9 mouse cellular contexts compared by ENCODE assay signal in the genomic region with DNA sequence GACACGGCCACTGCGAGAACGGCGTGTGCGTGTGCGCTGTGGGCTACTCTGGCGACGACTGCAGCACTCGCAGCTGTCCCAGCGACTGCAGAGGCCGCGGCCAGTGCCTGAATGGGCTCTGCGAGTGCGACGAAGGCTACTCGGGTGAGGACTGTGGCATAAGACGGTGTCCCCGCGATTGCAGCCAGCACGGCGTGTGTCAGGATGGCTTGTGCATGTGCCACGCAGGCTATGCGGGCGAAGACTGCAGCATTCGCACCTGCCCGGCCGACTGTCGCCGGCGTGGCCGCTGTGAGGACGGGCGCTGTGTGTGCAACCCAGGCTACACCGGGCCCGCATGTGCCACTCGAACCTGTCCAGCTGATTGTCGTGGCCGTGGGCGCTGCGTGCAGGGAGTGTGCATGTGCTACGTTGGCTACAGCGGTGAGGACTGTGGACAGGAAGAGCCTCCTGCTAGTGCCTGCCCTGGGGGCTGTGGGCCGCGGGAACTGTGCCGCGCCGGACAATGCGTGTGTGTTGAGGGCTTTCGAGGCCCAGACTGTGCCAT. TPM values are rescaled to one million over a fixed set of nuclear protein-coding genes. Genes with fewer than 3 reads are reported as not detected.
DNase-seq lines count a peak whose midpoint lies in the region; ATAC-seq and TF ChIP-seq lines count a peak whose summit lies in the region.
"Had no signal": no experiment of that assay in that cellular context is flagged by ENCODE, and none has a peak within 500 bp of the region (broad histone marks: within the 10 kb centered on the region; RNA-seq: fewer than 3 reads in every experiment).

No protein-coding gene starts in this region.

- H3K4me3 ChIP-seq in lung, embryonic 15.5 days: peak overlapping the region; percentile 22
- peak overlapping the region; percentile 35 for H3K4me3 ChIP-seq in forebrain, embryonic 13.5 days
- peak overlapping the region; percentile 20 for H3K4me3 ChIP-seq in intestine, postnatal 0 days (ENCODE audit: low read depth, low read length)
- H3K4me3 ChIP-seq in neural tube, embryonic 15.5 days (replicated peaks): peak overlapping the region; percentile 40

- H3K4me1 ChIP-seq in lung, embryonic 15.5 days: peaks cover 26% of the 10 kb centered on the region
- peaks cover 15% of the 10 kb centered on the region for H3K4me1 ChIP-seq in forebrain, embryonic 13.5 days
- no peaks in the 10 kb centered on the region for H3K4me1 ChIP-seq in intestine, postnatal 0 days (replicated peaks; ENCODE audit: control insufficient read depth, insufficient read depth, low read length)
- peaks cover 19% of the 10 kb centered on the region for H3K4me1 ChIP-seq in neural tube, embryonic 15.5 days

- H3K4me2 ChIP-seq in lung, embryonic 15.5 days: peak overlapping the region; percentile 52
- H3K4me2 ChIP-seq in forebrain, embryonic 13.5 days: peak overlapping the region; percentile 63
- peak overlapping the region; percentile 41; the same call in 1 of the 2 replicates for H3K4me2 ChIP-seq in intestine, postnatal 0 days (replicated peaks; ENCODE audit: low read depth)
- H3K4me2 ChIP-seq in neural tube, embryonic 15.5 days: peak overlapping the region; percentile 70

- no peak overlapping the region for H3K27ac ChIP-seq in lung, embryonic 15.5 days
- H3K27ac ChIP-seq in forebrain, embryonic 13.5 days: no peak overlapping the region
- H3K27ac ChIP-seq in intestine, postnatal 0 days (ENCODE audit: low read depth, low read length): no peak overlapping the region
- H3K27ac ChIP-seq in neural tube, embryonic 15.5 days (replicated peaks): no peak overlapping the region

- no peak for DNase-seq in lung, adult 18-20 months
- DNase-seq in B cell, adult 2 months: no peak
- DNase-seq: kidney, adult 11 months had no signal

- TF ChIP-seq CTCF in intestine, postnatal 0 days (IDR thresholded peaks at IDR 0.05; ENCODE audit: low read depth): no peak

- ATAC-seq in lung, embryonic 15.5 days (ENCODE audit: borderline replicate concordance, extremely low read depth, low FRiP score, low TSS enrichment): no peak
- ATAC-seq in forebrain, embryonic 13.5 days: no peak
- ATAC-seq in intestine, postnatal 0 days: no peak
- ATAC-seq in neural tube, embryonic 15.5 days (ENCODE audit: low FRiP score): peak; percentile 43; the same call in 1 of the 2 replicates
- ATAC-seq in megakaryocyte-erythroid progenitor cell, adult 5-6 weeks (replicated peaks; ENCODE audit: low FRiP score, low TSS enrichment, poor library complexity, severe bottlenecking): no peak

- peaks cover 80% of the 10 kb centered on the region for H3K27me3 ChIP-seq in lung, embryonic 15.5 days
- peaks cover 71% of the 10 kb centered on the region for H3K27me3 ChIP-seq in forebrain, embryonic 13.5 days
- peaks cover 53% of the 10 kb centered on the region for H3K27me3 ChIP-seq in intestine, postnatal 0 days (replicated peaks; ENCODE audit: control insufficient read depth, insufficient read depth, low read length)
- peaks cover 73% of the 10 kb centered on the region for H3K27me3 ChIP-seq in neural tube, embryonic 15.5 days (replicated peaks)

- no peak overlapping the region for H3K9ac ChIP-seq in lung, embryonic 15.5 days
- peak overlapping the region; percentile 50 for H3K9ac ChIP-seq in forebrain, embryonic 13.5 days
- no peak overlapping the region for H3K9ac ChIP-seq in intestine, postnatal 0 days (ENCODE audit: low read depth, low read length)
- H3K9ac ChIP-seq in neural tube, embryonic 15.5 days (replicated peaks): no peak overlapping the region; the same call in 1 of the 2 replicates

- H3K9me3 ChIP-seq in lung, embryonic 15.5 days: no peaks in the 10 kb centered on the region
- H3K9me3 ChIP-seq in forebrain, embryonic 13.5 days (replicated peaks): no peaks in the 10 kb centered on the region
- no peaks in the 10 kb centered on the region for H3K9me3 ChIP-seq in intestine, postnatal 0 days (ENCODE audit: control insufficient read depth)
- H3K9me3 ChIP-seq in neural tube, embryonic 15.5 days (replicated peaks): no peaks in the 10 kb centered on the region

- H3K36me3 ChIP-seq in lung, embryonic 15.5 days: no peaks in the 10 kb centered on the region
- H3K36me3 ChIP-seq in forebrain, embryonic 13.5 days (ENCODE audit: poor library complexity, severe bottlenecking): no peaks in the 10 kb centered on the region
- H3K36me3 ChIP-seq in intestine, postnatal 0 days (ENCODE audit: control insufficient read depth, insufficient read depth): peaks cover 7% of the 10 kb centered on the region; the same call in 1 of the 2 replicates
- H3K36me3 ChIP-seq in neural tube, embryonic 15.5 days: no peaks in the 10 kb centered on the region

- 30% methylated on average over 49 of the region's 49 CpGs for WGBS in lung, embryonic 15.5 days
- WGBS in forebrain, embryonic 13.5 days: 29% methylated on average over 49 of the region's 49 CpGs
- 39% methylated on average over 49 of the region's 49 CpGs for WGBS in intestine, postnatal 0 days
- 38% methylated on average over 49 of the region's 49 CpGs for WGBS in neural tube, embryonic 15.5 days

RNA-seq across cellular contexts. Expression of gene Tnxb, which starts 2.0 kb away (rescaled TPM):
- polyA plus RNA-seq in lung, embryonic 15.5 days (2015; fragmentation: Nextera tagmentation; extraction: Ambion mirVana): 0.59 and 0.77 TPM in 2 replicates
- polyA plus RNA-seq in forebrain, embryonic 13.5 days (2015; fragmentation: Nextera tagmentation; extraction: Ambion mirVana): 0.01 and 0.05 TPM in 2 replicates
- polyA plus RNA-seq in intestine, postnatal 0 days (2015; fragmentation: Nextera tagmentation; extraction: Ambion mirVana): 1.4 and 1.9 TPM in 2 replicates
- polyA plus RNA-seq in neural tube, embryonic 15.5 days (2015; fragmentation: Nextera tagmentation; extraction: Ambion mirVana): 0.50 and 0.64 TPM in 2 replicates
- total RNA-seq in megakaryocyte-erythroid progenitor cell, adult 5-6 weeks (2014; fragmentation: Nextera tagmentation): not detected in 2 replicates
- total RNA-seq in megakaryocyte-erythroid progenitor cell, adult 5-6 weeks (2017): not detected in 2 replicates
- total RNA-seq: common myeloid progenitor, adult 5-6 weeks had no signal

RNA-seq across cellular contexts. Expression of gene Atf6b, which starts 25.4 kb away (rescaled TPM):
- 84.6 and 85.8 TPM in 2 replicates for polyA plus RNA-seq in lung, embryonic 15.5 days (2015; fragmentation: Nextera tagmentation; extraction: Ambion mirVana)
- polyA plus RNA-seq in forebrain, embryonic 13.5 days (2015; fragmentation: Nextera tagmentation; extraction: Ambion mirVana): 95.9 and 105 TPM in 2 replicates
- 22.9 and 23.1 TPM in 2 replicates for polyA plus RNA-seq in intestine, postnatal 0 days (2015; fragmentation: Nextera tagmentation; extraction: Ambion mirVana)
- polyA plus RNA-seq in neural tube, embryonic 15.5 days (2015; fragmentation: Nextera tagmentation; extraction: Ambion mirVana): 109 and 112 TPM in 2 replicates
- total RNA-seq in megakaryocyte-erythroid progenitor cell, adult 5-6 weeks (2014; fragmentation: Nextera tagmentation): 20.6 and 31.3 TPM in 2 replicates
- 8.7 and 11.5 TPM in 2 replicates for total RNA-seq in megakaryocyte-erythroid progenitor cell, adult 5-6 weeks (2017)

RNA-seq across cellular contexts. Expression of gene Fkbpl, which starts 27.8 kb away (rescaled TPM):
- 12.9 and 14.0 TPM in 2 replicates for polyA plus RNA-seq in lung, embryonic 15.5 days (2015; fragmentation: Nextera tagmentation; extraction: Ambion mirVana)
- polyA plus RNA-seq in forebrain, embryonic 13.5 days (2015; fragmentation: Nextera tagmentation; extraction: Ambion mirVana): 14.7 and 16.1 TPM in 2 replicates
- polyA plus RNA-seq in intestine, postnatal 0 days (2015; fragmentation: Nextera tagmentation; extraction: Ambion mirVana): 8.8 and 9.2 TPM in 2 replicates
- polyA plus RNA-seq in neural tube, embryonic 15.5 days (2015; fragmentation: Nextera tagmentation; extraction: Ambion mirVana): 14.9 and 15.8 TPM in 2 replicates
- 5.5 TPM in 2 replicates for total RNA-seq in megakaryocyte-erythroid progenitor cell, adult 5-6 weeks (2014; fragmentation: Nextera tagmentation)
- total RNA-seq in megakaryocyte-erythroid progenitor cell, adult 5-6 weeks (2017): 14.7 and 26.2 TPM in 2 replicates

RNA-seq across cellular contexts. Expression of gene Prrt1, which starts 43.0 kb away (rescaled TPM):
- polyA plus RNA-seq in lung, embryonic 15.5 days (2015; fragmentation: Nextera tagmentation; extraction: Ambion mirVana): 0.16 and 0.46 TPM in 2 replicates
- polyA plus RNA-seq in forebrain, embryonic 13.5 days (2015; fragmentation: Nextera tagmentation; extraction: Ambion mirVana): 2.8 and 6.0 TPM in 2 replicates
- 0.27 and 0.47 TPM in 2 replicates for polyA plus RNA-seq in intestine, postnatal 0 days (2015; fragmentation: Nextera tagmentation; extraction: Ambion mirVana)
- polyA plus RNA-seq in neural tube, embryonic 15.5 days (2015; fragmentation: Nextera tagmentation; extraction: Ambion mirVana): 6.3 and 7.3 TPM in 2 replicates
- total RNA-seq in megakaryocyte-erythroid progenitor cell, adult 5-6 weeks (2014; fragmentation: Nextera tagmentation): 0.59 TPM in 1 of 2 replicates, not detected in the other
- 0.75 TPM in 1 of 2 replicates, not detected in the other for total RNA-seq in megakaryocyte-erythroid progenitor cell, adult 5-6 weeks (2017)
- total RNA-seq: common myeloid progenitor, adult 5-6 weeks had no signal

RNA-seq across cellular contexts. Expression of gene Ppt2, which starts 44.0 kb away (rescaled TPM):
- 21.0 and 22.4 TPM in 2 replicates for polyA plus RNA-seq in lung, embryonic 15.5 days (2015; fragmentation: Nextera tagmentation; extraction: Ambion mirVana)
- 15.9 and 19.7 TPM in 2 replicates for polyA plus RNA-seq in forebrain, embryonic 13.5 days (2015; fragmentation: Nextera tagmentation; extraction: Ambion mirVana)
- polyA plus RNA-seq in intestine, postnatal 0 days (2015; fragmentation: Nextera tagmentation; extraction: Ambion mirVana): 17.2 and 18.0 TPM in 2 replicates
- polyA plus RNA-seq in neural tube, embryonic 15.5 days (2015; fragmentation: Nextera tagmentation; extraction: Ambion mirVana): 20.1 and 21.3 TPM in 2 replicates
- 31.3 and 35.4 TPM in 2 replicates for total RNA-seq in megakaryocyte-erythroid progenitor cell, adult 5-6 weeks (2014; fragmentation: Nextera tagmentation)
- total RNA-seq in megakaryocyte-erythroid progenitor cell, adult 5-6 weeks (2017): 10.4 and 17.0 TPM in 2 replicates
